Mouse (Mus musculus) liver, adult 2 months (tissue): ENCODE data around the gene Bcl9l. TPM values are rescaled to one million over a fixed set of nuclear protein-coding genes. Genes with fewer than 3 reads are reported as not detected.

Experiments
- DNase-seq: peaks from one replicate; pipeline ENCODE4 v3.0.0-alpha.2; 2011; ENCODE audit warnings: low read depth, low spot score; ENCODE audit errors: extremely low read depth
- H3K27ac ChIP-seq: fragments of 200-500 bp; replicated peaks from 2 replicates; pipeline ENCODE4 v1.5.1; 2012; ENCODE audit warnings: low read depth, mild to moderate bottlenecking, control low read depth, inconsistent platforms, low read length; ENCODE audit not compliant: insufficient read depth
- H3K27me3 ChIP-seq: fragments of 200-500 bp; 2 replicates; pipeline ENCODE4 v1.6.1; 2012; ENCODE audit warnings: mild to moderate bottlenecking, moderate library complexity, low read length, inconsistent platforms; ENCODE audit not compliant: control insufficient read depth, insufficient read depth
- H3K36me3 ChIP-seq: fragments of 200-500 bp; 2 replicates; pipeline ENCODE4 v1.6.1; 2012; ENCODE audit warnings: low read length, inconsistent platforms; ENCODE audit not compliant: control insufficient read depth, insufficient read depth
- H3K4me1 ChIP-seq: fragments of 200-500 bp; 2 replicates; pipeline ENCODE4 v1.6.1; 2011; ENCODE audit warnings: low read length; ENCODE audit not compliant: control insufficient read depth, insufficient read depth
- H3K4me3 ChIP-seq: fragments of 200-500 bp; 2 replicates; pipeline ENCODE4 v1.5.1; 2011; ENCODE audit warnings: low read depth, mild to moderate bottlenecking, control low read depth, low read length, moderate library complexity; ENCODE audit not compliant: insufficient read depth
- H3K79me2 ChIP-seq: fragments of 200-500 bp; 2 replicates; pipeline ENCODE4 v1.6.1; 2012; ENCODE audit warnings: inconsistent platforms, mild to moderate bottlenecking, low read length, moderate library complexity; ENCODE audit not compliant: control insufficient read depth, insufficient read depth
- H3K9ac ChIP-seq: fragments of 200-500 bp; 2 replicates; pipeline ENCODE4 v1.6.1; 2012; ENCODE audit warnings: low read depth, mild to moderate bottlenecking, control low read depth, inconsistent platforms, low read length
- CTCF ChIP-seq: fragments of 200-500 bp; IDR thresholded peaks from 2 replicates; pipeline ENCODE4 v1.5.1; 2011; ENCODE audit warnings: low read depth, low read length, control low read depth
- POLR2A ChIP-seq: fragments of 200-500 bp; IDR thresholded peaks from 2 replicates; pipeline ENCODE4 v1.6.1; 2011; ENCODE audit warnings: low read length, control low read depth; ENCODE audit not compliant: insufficient read depth; ENCODE audit errors: extremely low read depth
- WGBS: fragments of 180-500 bp; shearing (Covaris S2); methylation state at CpG from one replicate; pipeline ENCODE4 v1.1.7; 2018; 5-methylcytosine and 5-hydroxymethylcytosine counted together
- polyA plus RNA-seq: library from polyadenylated mRNA; depleted of rRNA; stranded (reverse); fragments of >200 nt; gene quantifications from 2 replicates; pipeline ENCODE4 v1.2.3, GENCODE M21; 2012
- total RNA-seq: library from RNA; depleted of rRNA; stranded (reverse); fragments of >200 nt; gene quantifications from 2 replicates; pipeline ENCODE4 v1.2.3, GENCODE M21; 2014

Bcl9l gene
- total and polyA plus RNA-seq, 2 experiments, result 5.4 to 27.9 TPM

DNA sequence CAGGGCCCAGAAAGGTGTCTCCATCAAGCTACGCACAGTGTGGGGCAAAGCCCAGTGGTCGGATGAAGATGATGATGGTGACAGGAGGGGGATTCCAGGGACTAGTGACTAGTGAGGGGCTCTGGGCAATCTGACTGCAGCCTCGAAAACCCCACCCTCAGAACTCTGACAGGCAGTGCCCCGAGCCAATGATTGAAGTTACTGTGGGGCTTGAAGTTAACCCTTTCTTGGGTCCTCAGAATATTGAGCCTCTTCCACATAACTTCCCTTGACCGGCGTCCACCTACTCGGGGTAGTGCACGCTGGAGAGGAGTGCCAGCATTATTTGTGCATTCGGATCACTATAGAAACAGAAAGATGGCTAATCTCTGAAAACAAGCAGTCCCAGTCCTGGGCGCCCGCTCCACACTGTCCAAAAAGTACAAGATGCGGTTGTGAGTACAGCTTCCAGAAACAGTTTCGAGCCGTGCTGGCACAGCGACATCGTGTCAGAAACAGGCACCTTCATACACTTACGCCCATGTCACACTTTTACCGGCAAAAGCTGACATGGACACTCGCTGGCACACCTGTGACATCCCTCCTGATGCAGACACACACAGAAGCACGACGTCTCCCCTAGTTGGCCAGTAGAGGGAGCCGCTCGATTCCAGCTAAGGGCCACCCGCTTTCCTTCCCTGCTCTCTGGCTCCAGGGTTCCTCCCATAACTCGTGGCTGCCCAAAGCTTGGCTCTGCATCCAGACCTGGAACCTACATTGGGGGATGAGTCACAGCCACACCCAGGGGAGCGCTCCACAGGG is 2.8 kb upstream of the Bcl9l start:
- 2% methylated on average over 26 of the region's 26 CpGs for WGBS
- Histone ChIP-seq H3K27me3 (no peaks in the 10 kb centered on the region), H3K4me3 (peak overlapping the region; percentile 75), H3K36me3 (no peaks in the 10 kb centered on the region), H3K4me1 (peaks cover 14% of the 10 kb centered on the region), H3K79me2 (peaks cover 12% of the 10 kb centered on the region; the same call in 1 of the 2 replicates), H3K27ac (peak overlapping the region; percentile 58), H3K9ac (peak overlapping the region; percentile 85)
- peak; percentile 96 for TF ChIP-seq CTCF
- no peak for TF ChIP-seq POLR2A
- peak; percentile 79 for DNase-seq

DNA sequence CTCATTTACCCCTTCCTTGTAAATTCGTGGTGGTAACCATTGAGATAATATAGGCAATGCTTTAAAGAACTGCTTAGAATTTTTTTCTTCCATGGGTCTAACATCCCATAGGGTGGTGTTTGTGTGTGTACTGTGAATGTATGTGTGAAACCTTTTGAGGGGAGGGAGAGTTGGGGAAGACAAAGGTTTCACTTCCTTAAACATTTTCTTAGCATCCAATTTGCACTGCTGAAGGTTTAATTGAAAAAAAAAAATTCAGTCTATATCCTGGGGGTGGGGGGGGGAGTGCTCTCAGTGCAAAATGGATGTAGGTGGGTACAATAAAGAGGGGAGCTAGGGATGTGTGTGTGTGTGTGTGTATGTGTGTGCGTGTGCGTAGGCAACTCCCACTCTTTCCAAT is 513 bp upstream of the Bcl9l start:
- no peaks in the 10 kb centered on the region for H3K27me3 ChIP-seq
- H3K9ac ChIP-seq, result peak overlapping the region; percentile 47
- peaks cover 20% of the 10 kb centered on the region for H3K4me1 ChIP-seq
- no peak for TF ChIP-seq POLR2A
- TF ChIP-seq CTCF, result no peak
- H3K36me3 ChIP-seq, result no peaks in the 10 kb centered on the region
- H3K4me3 ChIP-seq, result peak overlapping the region; percentile 88; the same call in 1 of the 2 replicates
- H3K27ac ChIP-seq, result no peak overlapping the region; the same call in 1 of the 2 replicates
- peaks cover 12% of the 10 kb centered on the region; the same call in 1 of the 2 replicates for H3K79me2 ChIP-seq
- 48% methylated on average over 3 of the region's 3 CpGs for WGBS
- DNase-seq, result no peak

DNA sequence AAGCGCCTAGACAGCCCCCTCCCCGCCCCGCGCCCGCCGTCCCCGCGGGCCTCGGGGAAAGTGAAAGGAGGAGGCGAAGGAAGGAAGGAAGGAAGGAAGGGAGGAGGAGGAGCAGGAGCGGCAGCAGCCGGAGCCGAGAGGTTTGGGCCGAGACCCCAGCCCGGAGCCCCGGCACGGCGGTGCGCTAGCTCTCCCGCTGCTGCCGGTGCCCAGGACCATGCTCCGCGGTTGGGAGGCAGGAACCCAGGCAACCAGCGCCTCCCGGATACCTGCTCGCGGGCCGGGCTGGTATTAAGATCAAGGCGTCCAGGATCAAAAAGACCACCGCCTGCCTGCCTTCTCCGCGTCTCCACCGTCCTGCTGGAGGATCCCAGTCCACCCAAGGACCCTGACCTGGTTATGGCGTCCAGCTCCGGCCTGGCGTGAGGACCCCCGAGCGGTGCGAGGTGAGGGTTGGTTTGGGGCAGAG is 450 bp downstream of the Bcl9l start:
- Histone ChIP-seq H3K9ac (peak overlapping the region; percentile 90), H3K4me1 (peaks cover 20% of the 10 kb centered on the region), H3K27me3 (no peaks in the 10 kb centered on the region), H3K36me3 (no peaks in the 10 kb centered on the region), H3K27ac (peak overlapping the region; percentile 96), H3K4me3 (peak overlapping the region; percentile 88), H3K79me2 (peaks cover 12% of the 10 kb centered on the region; the same call in 1 of the 2 replicates)
- DNase-seq, result no peak
- under 1% methylated on average over 39 of the region's 39 CpGs for WGBS
- TF ChIP-seq POLR2A (no peak), CTCF (no peak)

DNA sequence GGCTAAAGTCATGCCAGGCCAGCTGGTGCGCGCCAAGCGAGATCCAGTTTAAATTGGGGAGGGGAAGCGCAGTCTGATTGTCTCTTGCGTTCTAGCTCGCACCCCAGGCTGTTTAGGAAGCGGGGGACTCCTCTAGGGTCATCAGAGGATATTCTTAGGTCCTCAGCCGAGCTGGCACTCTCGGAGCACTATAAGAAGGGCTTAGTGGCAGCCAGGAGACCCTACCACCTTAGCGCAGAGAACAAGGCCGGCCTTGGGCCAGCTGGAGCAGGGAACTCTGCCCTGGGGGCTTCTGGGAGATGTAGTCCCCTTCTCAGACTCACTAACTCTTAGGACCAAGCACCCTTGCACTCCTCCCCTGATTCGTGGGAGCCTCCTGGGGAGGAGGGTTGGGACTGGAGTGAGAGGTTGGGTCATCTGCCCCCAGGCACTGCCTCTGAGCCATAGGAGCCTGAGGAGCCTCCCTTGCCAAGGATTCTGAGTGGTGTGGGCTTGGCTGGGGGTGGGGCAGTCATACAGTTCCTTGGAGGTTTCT is 952 bp downstream of the Bcl9l start:
- Histone ChIP-seq H3K9ac (peak overlapping the region; percentile 90), H3K27ac (peak overlapping the region; percentile 96), H3K79me2 (peaks cover 12% of the 10 kb centered on the region; the same call in 1 of the 2 replicates), H3K4me1 (peaks cover 21% of the 10 kb centered on the region), H3K4me3 (peak overlapping the region; percentile 88), H3K36me3 (no peaks in the 10 kb centered on the region), H3K27me3 (no peaks in the 10 kb centered on the region)
- WGBS, result under 1% methylated on average over 12 of the region's 12 CpGs
- TF ChIP-seq POLR2A, result 0 out of 2 replicates have a peak, but pooled peaks have one; percentile 8
- TF ChIP-seq CTCF, result no peak
- peak; percentile 76 for DNase-seq

DNA sequence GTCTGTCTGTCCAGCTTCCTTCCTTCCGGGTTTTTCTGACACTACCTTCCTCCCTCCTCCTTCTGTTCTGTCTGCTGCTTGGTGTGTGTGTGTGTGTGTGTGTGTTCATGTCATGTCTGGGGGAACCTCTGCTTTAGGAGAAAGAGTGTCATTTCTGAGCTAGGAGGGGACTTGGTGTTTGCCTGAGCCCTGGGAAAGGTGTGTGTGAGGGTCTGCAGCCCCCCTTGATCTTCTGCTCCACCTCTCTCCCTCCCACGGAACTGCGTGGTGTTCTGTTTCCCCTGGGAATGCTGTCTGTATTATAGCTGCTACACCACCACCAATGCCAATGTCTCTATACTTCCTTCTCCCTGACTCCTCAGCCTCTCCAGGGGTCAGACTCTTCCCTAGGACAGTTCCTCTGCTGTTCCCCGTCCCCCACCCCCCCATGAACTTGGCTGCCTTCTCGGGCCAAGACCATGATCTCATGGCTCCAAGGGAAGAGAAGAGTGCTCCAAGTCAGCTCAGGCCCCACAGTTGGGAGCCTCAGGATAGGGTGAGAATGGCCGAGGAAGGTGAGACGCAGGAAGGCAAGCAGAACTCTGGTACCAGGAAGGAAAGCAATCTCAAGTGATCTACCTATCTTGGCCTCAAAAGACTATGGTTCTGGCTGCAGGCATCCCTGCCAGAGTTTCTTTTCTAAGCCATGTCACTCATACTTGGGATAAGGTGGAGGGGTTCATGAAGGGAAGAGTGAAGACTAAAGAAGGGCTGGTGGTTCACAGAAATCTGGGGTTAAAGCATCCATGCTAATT is 1.9 kb downstream of the Bcl9l start:
- TF ChIP-seq CTCF, result no peak
- TF ChIP-seq POLR2A, result no peak
- peak; percentile 27 for DNase-seq
- peaks cover 15% of the 10 kb centered on the region; the same call in 1 of the 2 replicates for H3K79me2 ChIP-seq
- peaks cover 21% of the 10 kb centered on the region for H3K4me1 ChIP-seq
- H3K4me3 ChIP-seq, result peak overlapping the region; percentile 88
- peak overlapping the region; percentile 90 for H3K9ac ChIP-seq
- no peaks in the 10 kb centered on the region for H3K27me3 ChIP-seq
- H3K27ac ChIP-seq, result peak overlapping the region; percentile 96
- H3K36me3 ChIP-seq, result no peaks in the 10 kb centered on the region
- 6% methylated on average over 7 of the region's 7 CpGs for WGBS
